Mouse (Mus musculus) cerebellum, postnatal 14 days (tissue): ENCODE results near the gene Cdh4.
A peak's percentile ranks its signal among the peaks of the same experiment; 100 is the strongest.

ENCODE experiments used
- DNase-seq, 2 experiments: peaks; one replicate each; pipeline ENCODE4 v3.0.0; 2021; ENCODE audit warnings: mixed read lengths in 2 of 2

Cdh4 gene

DNA sequence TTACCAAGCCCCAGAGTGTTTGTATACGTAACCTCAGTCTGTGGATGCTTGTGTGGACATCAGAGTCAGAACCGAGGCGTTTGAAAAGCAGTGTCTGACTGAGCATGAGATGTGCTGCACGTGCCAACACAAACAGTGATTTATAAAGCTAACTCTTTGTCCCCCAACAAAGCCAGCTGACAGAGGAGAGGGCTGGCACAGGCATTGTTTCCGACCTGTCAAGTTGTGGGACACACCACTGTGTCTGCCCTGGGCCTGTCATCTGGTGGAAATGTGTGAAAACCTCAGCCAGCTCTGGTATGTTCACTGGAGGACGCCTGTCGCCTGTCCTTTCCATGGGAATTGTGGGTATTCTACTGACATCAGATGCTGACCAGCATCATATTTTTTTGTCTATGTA, 248.3 kb downstream of the Cdh4 start:
- no peak for DNase-seq

DNA sequence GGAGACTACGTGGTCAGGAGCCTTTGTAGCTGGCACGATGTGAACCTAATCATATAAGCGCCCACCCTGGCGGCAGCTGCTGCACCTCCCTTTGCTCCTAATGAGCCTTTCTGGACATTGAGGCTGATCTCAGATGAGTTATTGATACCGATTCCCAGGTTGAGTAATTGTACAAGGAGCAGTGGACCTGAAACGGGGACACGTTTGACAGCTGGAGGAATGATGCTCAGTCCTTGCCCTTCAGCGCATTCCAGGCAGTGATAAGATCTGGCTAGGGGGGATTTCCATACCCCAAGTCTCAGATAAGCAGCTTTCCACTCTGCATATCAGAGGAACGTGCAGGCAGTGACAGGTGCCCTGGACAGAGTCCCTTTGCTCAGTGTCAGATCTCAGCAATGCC, 252.7 kb downstream of the Cdh4 start:
- no peak for DNase-seq

DNA sequence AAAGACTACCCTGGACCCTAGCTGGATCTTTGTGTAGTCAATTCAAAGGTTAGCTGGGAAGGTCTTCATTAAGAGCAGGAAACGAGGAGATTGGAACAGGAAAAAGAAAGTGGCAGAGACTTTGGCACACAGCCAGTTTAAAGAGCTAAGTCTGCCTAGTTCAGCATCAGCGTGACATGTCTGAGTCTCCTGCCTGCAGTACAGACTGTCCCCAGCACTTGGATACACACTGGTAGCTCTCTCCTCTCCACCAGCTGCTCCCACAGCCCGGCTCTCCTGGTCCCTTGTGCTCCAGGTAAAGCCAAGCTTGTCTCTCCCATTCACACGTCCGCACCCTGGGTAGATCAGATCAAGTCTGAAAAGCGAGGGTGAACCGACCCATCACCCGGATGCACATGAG, 255.4 kb downstream of the Cdh4 start:
- peak; percentile 43 to 47 for DNase-seq

DNA sequence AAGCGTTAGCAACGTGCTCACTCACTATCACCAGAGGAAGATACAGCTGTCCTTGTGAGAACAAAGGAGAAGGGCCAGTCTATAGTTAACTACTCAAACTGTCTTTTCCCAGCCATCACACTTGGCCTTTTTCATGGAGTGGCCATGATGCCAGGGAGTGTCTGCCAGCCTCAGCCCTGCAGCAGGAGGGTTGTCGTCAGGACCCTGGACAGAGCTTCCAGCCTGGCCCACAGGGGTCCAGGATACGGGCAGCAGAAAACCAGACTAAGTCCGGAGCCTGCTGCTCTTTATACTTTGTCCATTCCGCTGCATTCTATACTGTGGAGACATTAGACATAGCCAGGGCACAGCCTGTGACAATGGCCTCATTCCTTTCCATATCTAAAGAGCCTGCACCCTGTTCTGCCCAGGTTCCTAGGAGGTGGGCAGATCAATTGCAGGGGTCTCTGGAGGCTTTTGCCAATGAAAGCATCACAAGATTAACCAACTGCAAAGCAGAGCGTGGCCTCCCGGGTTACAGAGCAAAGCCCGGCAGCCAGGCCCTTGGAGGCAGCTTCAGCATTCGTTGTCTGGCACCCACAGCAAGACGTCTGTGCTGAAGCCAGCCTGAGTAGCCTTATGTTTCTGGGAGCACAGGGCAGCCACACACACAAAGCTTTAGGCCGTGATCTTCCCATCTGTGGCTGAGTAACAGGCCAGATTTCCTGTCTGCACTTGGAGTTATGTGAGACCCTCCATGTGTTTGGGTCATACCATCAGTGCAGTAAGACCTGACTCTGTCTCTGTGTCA, 256.2 kb downstream of the Cdh4 start:
- peak; percentile 76 to 83 for DNase-seq

DNA sequence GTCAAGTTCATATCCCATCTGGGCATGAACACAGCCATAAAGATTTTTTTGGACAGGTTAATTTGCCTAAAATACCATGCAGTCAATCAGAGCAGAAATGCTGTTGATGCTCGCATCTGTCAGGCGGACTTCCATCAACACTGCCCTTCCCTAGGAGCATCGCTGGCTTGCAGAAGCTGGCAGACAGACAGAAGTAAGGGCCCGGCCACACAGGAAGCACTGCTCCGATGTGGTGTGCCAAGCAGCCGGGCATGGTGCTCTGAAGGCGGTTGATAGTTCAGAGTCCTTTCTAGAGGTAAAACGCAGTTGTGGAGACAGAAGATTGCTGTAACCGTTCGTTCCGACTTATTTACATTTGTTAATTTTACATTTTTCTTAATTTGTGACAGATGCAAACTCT, 262.8 kb downstream of the Cdh4 start:
- DNase-seq: peak; percentile 44 to 54

DNA sequence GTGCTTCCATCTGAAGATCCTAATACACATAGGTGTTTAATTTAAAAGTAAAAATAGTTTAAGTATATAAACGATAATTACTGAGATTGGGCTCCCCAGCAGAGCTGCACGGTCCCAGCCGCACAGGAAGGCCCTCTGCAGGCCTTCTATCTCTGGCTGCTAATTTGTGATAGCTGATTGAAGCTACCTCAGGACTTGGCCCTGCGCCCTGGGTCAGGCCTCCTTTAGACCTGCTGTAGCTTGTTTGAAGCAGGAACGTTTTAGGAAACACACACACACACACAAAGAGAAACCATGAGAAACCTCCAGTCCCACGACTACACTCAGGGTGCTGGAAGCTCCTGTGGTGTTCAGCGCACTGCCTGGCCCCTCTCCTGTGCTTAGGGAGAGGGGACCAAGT, 263.2 kb downstream of the Cdh4 start:
- peak; percentile 60 to 61 for DNase-seq

DNA sequence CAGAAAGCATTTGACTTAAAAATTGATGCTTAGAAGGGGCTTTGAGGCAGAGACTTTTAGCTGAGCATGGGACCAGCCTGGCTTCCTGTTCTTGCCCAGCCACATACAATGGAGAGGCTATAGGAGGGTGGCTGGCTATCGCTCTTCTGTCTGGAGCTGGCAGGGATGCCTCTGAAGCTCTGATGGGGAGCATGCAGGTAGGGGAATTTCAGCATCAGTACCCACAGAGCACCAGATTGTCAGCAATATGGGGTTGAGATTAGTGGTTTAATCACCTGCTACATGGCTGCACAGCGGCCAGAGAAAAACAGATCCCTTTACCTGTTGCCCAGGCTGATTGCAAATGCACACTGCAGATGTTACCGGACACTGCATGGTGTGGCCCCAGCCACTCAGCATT, 264.4 kb downstream of the Cdh4 start:
- no peak for DNase-seq

DNA sequence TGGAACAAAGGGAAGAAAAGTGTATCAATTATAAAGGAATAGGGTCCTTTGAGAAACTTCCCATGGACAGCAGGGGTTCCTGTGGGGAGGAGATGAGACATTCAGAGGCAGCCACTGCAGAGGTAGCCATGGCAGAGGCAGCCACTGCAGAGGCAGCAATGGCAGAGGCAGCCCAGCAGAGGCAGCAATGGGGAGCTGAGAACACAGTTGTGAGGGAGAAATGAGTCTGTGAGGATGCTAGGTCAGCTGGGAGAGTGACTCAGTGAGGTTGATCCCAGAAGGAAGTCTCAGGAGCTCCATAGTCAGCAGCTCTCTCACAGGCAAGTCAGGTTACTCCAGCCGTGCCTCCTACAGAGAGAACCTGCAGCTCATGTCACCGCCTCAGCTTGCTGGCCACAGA, 266.9 kb downstream of the Cdh4 start:
- DNase-seq: no peak

DNA sequence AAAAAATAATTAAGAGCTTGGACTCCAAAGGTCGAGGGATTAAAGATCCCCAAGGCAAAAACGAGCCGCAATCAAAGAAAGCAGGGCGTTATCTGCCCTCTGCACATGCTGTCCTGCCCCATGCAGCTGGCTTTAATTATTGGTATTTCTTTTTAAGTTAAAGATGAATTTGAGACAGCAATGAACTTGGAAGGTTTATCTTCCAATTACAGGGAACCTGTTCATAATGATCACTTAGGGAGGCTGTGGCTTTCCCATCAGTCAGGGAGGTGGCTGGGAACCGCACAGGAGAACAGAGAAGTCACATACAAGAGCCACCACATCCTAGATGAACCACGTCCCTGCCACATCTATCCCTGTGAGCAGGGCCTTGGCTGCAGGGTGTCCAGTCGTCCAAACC, 270.5 kb downstream of the Cdh4 start:
- DNase-seq: no peak

DNA sequence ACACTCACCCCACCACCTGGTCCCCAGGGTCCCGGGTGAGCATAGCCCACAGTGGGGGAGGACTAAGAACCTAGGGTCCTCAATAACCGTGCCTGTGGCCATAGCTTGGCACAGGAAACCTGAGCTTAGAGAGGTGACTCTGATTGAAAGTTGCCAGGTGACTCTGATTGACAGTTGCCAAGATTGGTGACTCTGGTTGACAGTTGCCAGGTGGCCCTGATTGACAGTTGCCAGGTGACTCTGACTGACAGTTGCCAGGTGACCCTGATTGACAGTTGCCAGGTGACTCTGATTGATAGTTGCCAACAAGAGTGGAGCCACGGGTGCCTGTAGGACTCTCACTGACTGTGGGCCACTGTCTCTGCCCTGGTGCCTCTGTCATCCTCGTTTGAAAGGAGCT, 271.1 kb downstream of the Cdh4 start:
- no peak for DNase-seq

DNA sequence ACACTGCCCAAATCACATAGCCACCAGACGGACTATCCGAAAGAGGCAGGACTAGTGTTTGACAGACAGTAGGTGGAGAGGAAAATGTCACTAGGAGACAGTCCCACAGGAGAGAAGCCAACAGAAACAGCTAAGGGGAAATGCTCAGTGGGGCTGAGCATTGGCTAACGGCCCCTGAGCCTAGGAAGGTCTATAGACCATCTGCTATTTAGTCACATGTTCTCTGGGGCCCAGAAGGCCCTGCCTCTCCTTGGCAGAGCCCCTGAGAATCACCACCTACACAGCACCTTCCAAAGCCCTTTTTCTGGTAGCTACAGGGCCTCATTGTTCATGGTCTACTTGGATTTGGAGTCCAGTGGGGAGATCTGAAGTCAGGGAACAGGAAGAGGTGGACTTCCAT, 271.9 kb downstream of the Cdh4 start:
- DNase-seq: no peak

DNA sequence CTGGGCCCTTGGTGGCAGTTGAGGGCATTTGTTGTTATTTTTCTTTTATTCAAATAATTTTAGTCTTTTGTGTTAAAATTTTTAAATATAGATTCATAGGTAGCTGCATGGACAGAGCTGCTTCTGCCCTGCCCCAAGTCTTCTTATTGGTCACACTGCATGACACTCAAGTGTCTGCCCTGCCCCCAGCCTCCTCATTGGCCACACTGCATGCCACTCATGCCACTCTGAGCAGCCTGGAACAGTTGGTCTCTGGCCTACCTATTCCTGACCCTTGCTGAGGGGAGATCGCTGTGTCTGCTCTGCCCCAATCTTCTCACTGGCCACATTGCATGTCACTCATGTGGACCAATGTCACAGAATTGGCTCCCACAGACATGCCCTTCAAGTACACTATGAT, 273.1 kb downstream of the Cdh4 start:
- DNase-seq: peak in 1 of 2 experiments; percentile 52

DNA sequence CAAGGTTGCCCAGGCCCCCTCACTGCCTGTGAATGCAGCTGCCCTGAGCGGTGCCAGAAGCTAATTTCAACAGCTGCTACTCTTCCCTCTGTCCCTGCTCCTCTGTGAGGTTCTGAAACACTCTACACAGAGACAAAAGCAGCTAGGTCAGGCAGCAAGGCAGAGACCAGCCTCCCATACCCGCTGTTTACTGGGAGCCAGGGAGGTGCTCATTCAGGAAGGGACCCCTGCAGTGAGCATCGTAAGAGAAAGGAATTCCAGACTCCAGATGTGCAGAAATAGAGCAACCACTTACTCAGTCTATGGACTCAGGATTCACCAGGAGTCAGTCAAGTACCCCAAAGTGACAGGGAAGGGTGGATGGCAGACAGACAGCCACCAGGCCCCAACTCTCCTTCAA, 278.1 kb downstream of the Cdh4 start:
- DNase-seq: no peak

DNA sequence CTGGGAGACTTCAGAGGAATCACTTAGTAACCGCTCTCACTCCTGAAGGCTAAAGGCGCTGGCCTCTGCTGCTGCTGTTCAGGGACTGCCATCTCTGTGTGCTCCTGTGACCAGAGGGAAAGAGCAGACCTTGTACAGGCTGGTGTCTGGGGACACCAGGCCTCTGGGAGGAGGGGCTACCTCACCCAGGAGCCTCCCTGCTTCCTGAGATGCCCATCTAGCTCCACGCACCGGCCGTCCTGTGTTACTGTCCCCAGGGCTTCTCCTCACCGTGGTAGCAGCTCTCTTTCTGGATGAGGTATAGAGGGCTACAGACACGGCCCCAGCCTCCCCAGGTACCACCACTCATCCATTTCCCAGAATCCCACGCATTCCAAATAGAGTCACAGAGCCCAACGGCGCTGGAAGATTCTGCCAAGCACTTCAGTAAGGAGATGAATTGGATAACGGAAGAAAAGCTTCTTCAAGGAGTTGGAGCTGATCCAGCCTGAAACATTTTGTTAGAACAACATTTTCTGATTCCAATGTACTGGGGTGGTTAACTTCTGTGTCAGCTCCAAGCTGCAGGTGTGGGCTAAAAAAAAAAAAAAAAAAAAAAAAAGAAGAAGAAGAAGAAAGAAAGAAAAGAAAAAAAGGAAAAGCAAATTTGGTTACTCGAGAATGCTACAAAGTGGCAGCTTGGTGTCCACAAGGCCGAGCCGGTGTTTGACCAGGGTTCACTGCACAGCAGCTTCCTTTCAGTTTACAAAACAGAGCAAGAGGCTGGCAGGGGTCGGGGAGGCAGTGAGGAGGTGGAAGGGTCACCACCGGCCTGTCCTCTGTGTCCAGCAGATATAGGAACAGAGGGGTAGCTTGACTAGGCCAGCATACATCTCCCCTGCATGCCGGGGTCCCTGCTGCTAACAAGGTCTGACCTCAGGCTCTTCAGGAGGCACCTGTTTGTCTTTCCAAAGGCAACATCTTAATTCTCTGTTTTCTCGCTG, 279.6 kb downstream of the Cdh4 start:
- DNase-seq: no peak

DNA sequence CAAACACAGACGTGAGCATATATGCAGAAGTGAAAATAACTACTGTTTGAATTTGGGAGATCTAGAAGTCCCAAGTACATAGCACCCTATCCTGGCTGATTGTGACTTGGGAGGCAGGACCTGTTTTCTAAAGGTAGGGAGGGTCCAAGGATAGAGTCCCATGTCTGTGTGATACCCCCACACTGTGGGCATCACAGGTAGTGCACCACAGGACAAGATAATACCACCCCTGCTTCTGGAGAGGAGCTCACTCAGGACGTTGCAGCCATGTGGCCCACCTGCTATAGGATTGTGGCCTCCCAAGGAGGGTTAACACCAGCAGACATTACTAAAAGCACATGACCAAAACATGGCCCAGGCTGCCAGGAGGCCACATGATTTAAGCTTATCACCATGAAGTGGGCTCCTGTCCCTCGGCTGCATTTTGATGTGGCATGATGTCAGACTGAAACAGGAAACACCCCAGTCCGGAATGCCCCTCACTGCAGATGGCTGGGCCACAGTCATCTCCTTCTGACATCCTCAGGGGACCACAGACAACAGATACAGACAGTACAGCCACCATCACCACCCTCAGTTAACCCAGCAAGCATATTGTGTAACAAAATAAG, 280.6 kb downstream of the Cdh4 start:
- peak; percentile 40 to 67 for DNase-seq

DNA sequence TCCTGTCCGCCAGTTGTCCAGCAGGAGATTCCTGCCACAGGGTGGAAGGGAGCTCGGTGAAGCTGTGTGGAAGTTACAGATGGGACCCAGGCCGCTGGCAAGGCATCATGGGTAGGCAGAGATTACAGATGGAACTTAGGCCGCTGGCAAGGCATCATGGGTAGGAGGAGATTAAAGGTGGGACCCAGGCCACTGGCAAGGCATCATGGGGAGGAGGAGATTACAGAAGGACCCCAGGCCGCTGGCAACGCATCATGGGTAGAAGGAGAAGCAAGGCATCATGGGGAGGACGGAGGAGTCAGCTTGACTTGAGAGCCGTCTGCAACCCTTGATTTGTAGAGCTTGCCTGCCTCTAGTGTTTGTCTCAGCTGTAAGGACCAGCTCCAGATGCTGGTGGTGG, 281.2 kb downstream of the Cdh4 start:
- DNase-seq: no peak

DNA sequence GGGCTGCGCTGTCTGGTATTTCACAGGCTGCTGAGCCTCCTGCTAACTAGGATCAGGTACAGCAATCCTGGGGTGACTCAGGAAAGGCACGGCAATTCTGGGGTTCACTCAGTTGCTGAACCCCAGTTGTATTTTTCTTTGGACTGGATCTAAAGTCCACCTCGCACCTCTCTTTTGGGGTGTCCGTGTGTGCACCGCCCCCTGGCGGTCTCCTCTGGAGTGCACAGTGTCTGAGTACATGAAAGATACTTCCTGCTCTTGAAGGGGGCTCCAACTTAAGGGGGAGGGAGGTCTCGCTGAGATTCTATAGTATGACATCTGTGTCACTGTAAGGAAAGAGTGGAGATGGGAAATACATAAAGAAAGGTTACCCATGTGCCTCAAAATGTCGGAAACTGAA, 286.8 kb downstream of the Cdh4 start:
- peak; percentile 67 to 73 for DNase-seq

DNA sequence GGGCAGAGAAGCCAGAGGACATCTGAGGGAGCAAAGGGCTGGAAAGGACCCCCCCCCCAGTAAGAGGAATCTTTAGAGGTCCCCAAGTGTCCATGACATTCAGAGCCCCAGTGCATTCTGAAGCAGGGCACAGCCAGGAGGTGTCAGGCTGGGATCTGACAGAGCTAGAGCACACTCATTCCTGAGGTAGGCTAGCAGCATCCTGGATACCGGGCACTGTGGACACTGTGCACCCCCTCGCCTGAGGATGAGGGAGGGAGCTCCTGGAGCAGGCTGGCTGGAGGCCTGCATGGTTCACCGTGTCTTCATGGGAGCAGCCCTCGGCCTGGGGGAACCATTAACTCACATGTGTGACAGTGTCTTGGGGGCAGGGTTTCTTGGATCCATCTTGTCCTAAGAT, 287.6 kb downstream of the Cdh4 start:
- DNase-seq: no peak

DNA sequence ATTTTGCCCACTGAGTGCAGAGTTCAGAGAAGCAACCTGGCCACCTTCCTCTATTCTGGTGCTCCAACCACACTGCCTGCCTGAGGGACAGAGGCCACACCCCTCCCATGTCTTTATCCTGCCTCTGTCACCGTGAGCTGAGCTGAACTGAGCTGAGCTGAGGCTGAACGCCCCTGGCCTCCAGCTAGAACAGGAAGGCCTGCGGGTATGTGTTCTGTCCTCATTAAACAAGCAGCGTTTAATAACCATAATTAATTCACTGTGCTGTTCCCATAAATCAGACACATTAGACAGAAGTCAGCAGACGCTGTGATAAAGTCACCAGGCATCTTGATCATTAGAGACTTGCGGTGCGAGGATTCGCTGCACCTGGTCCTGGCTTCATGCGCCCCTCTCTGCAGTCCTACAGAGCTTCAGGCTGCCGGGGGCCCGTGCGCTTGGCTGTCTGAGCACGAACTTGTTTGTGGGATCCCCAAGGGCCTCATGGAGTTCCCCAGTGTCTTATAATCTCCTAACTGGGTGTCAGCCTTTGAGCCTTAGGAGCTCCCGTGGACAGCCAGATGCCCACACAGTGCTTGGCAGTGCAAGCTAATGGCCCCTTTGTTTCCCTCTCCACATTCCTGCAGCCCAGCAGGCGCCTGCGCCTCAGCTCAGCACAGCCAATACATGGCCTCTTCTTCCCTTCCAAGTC, 291.1 kb downstream of the Cdh4 start:
- DNase-seq: no peak

DNA sequence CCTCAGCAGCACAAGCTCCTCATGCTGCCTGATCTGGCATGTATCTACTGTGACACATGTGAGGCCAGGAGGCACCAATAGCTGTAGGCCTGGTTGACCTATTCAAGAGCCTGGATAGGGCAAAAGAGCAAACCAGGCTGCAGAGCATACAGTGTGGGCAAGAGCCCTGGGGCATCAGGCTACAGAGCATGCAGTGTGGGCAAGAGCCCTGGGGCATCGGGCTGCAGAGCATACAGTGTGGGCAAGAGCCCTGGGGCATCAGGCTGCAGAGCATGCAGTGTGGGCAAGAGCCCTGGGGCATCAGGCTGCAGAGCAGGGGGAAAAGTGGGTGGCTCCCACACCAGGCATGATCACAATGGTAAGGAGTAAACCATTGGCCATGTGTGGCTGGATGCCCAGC, 300.2 kb downstream of the Cdh4 start:
- no peak for DNase-seq

DNA sequence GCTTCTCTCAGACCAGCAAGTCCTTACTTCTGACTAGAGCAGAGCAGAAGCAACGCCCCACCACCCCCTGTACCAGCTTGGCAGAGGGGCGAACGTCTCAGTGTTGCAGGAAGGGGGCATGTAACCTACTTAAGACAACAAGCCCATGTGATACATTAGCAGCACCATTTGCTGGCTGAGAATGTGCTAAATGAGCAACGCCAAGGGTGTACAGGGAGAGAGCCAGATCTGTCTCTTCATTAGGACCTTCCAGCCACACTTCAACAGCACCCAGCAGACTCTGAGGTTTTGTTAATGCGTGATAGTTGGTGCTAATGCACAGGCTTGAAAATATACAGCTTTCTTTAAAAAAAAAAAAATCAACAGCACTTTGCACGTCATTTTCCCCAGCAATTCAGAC, 300.6 kb downstream of the Cdh4 start:
- no peak for DNase-seq

DNA sequence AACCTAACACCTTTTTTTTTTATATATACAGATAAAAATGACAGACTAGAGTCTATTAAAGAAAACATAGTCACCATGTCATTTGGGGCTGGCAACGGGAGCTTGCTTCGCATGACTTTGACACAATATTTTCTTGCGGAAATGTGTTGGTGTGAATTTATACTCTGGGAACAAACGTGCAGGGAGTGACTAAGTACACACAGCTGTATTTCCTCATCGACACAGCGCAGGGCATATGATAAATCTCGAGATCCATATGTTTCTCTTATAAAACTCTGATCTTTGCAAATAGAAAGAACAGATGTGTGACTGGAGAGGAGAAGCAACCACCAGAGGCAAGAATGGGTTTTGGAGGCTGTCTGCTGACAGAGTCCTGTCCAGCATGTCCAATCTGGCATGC, 304.3 kb downstream of the Cdh4 start:
- no peak for DNase-seq

DNA sequence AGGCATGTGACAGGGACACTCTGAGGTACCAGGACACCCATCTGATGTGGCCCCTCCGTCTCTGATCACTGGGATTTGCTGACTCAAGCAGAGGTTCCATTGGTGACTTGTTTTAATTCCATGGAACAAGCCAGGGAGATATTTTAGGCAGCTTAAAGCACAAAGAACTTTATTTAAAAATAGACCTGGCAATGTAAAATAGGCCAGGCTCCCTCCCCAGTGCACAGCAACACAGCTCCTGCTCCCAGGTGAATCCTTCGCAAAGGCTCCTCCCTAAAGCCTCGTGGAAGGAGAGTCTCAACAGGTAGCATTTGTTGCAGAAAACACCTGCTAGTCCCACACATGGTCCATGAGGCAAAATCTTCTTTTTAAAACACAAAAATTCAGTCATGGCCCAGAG, 307.2 kb downstream of the Cdh4 start:
- DNase-seq: no peak
